Mouse (Mus musculus) gastrocnemius, adult 18-20 months (tissue): ENCODE measurements around the gene Prr5l. TPM values are rescaled to one million over a fixed set of nuclear protein-coding genes. Genes with fewer than 3 reads are reported as not detected.

Experiments
- DNase-seq: peaks from one replicate; pipeline ENCODE4 v3.0.0; 2021; ENCODE audit warnings: low spot score
- total RNA-seq, 2 experiments: library from RNA; stranded (reverse); gene quantifications; 2 replicates each; pipeline ENCODE4 v1.2.3; 2021

The Prr5l gene
- total RNA-seq, 2 experiments from 2014 or later, result 0.16 to 0.19 TPM

DNA sequence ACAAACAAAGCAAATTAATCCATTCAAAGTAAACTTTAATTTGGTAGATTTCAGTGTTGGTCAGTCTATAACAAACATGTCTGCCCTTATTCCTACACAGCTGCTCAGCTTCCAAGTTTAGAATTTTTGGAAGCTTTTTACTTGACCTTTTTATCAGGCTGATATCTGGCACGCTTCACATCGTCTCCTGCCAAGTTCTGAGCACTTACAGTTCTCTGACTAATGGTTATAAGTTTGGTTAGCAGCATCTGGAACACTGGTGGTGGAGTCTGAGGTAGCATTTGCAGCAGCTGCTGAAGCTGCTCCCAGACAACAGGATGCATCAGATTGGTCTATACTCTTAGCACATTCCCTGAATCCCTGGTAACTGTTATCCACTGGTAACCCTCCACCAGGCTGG, 1.5 kb upstream of the Prr5l start:
- peak; percentile 21 for DNase-seq

DNA sequence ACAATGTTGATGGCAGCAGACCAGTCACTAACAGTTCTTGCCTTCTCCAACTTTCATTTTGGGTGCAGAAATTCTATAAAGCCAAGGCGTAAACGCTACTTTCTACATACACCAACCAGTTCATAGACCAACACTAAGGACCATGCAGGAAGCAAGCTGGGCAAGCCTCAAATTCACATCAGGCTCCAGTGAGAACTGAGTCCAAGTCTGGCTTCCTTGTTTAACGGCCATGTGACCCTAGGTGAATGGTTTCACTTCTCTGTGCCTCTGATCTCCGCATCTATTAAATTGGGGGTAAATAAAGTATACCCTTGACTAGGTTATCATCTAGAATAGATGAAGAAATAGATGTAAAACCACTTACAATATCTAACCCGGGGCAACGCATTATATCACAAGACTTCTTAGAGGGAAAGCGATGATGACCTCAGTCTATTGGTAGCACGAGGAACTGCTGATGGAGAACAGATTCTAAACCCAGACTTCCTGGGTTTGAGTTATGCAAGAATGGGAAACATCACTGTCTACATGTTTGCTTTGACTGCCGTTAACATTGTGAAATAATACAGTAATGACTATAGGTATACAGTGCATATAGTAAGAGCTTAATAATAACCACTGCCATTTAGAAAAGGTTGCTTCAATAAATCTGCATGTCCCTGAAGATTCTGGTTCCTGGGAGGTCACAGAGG, 1.2 kb downstream of the Prr5l start:
- DNase-seq, result no peak

DNA sequence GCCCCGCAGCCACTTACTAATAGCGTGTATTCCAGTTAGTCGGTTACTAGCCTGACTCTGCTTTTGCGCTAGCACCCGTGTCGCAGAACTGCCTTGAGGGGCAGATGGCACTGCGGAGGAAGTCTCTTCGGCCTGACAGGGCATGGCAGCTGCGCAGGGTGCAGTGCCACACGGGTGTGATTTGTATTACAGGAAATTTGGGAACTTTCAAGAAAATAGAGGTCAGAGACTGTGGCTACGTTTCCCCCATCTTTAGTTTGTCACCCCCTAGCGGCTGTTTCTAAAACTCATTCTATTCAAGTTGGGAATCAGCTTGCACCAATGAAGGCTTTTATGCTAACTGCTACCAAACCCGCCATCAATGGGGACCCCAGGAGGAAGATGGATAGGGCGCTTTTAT, 11.6 kb downstream of the Prr5l start:
- peak; percentile 50 for DNase-seq

DNA sequence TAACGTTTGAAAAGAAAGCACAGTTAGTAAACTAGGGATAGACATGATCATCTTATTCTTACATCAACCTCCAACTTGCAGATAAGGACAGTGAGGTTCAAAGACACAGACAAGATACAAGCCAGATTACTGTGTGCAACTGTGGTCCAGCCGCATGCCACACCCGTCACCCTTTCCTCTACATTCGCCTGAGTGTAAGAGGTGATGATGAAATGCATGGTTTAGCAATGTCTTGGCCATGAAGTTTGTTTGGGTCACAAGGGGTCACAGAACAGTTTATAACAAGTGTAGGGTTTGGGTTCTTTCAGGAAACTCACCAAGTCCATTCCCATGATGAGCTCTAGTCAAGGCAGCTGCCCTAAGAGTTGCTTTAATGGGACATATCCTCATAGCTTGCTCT, 14.1 kb downstream of the Prr5l start:
- no peak for DNase-seq

DNA sequence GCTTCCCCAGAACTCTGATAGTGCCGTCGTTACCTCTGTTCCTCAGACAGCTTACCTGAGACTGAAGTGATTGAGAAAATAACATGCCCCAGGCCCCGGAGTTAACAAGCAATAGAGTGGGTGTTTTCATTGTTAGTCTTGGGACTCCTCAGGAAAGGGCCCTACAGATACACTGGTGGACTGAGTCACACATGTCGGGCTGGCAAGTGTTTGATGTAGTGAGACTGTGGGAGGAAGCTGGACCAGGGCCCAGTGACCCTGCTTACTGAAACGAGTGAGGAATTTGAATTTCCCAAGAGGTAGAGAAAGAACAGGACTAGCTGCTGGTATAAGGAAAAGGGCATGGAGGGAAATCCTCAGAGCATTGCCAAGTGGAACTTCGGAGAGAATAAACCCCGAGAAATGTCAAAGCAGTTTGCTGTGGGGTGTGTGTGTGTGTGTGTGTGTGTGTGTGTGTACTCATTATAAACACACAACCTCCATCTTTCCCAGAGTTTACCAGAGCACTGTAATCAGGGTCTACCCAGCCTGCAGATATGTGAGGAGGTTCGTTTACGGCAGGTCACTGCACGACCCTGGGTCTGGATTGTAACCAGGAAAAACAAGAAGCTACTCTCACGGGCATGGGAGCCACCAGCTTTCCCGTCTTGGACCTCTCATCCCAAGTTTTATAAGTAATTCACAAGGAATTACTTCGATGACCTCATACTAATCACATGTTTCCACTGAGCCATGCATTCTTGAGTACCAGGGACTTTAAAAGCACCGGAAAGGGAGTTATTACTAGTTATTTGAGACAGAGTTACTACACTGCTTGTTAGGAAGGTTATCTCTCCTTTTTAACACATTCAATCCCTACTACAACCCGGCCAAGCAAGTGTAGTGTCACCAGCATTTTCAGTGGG, 20.4 kb downstream of the Prr5l start:
- DNase-seq, result no peak

DNA sequence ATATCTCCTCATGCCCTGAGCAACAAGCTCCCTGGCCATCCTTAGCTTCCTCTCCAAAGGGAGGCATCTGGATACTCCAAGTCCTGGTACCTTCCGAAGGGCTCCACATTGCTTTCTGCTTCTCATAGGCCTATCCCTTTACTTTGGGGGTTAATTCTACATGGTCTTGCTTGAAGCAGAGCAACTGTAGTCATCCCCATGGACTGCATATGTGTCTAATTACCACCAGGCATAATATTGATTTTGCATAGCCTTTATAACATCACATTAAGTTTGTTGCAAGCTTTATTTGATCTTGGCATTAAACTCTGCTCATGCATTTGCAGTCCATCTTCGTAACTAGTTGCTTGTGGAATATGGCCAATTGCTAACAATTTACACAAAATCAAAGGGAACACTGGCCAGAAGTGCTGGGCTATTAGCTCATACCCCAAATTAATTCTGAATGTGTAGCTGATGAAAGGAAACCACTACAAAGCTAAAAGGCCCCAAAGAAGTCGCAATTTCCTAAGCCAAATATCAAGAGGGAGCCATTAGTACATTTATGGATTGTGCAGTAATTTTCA, 21.8 kb downstream of the Prr5l start:
- no peak for DNase-seq

DNA sequence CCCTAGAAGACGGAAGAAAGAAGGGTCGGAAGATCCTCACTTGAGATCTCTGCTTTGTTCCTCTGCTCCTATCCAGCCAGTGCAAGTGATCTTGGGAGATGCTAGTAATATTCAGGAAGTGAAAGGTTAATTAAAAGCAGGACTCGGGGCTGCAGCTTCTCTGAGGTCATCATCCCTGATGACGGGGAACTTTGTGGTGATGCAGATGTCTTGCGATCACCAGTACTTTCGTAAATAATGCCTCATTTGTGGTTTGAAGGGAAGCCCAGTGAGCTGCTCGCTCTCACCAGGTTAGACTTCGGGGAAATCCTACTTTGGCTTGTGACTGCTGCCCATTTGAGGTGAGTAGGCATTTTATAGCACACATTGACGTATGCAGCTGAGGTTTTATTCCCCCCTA, 26.7 kb downstream of the Prr5l start:
- no peak for DNase-seq

DNA sequence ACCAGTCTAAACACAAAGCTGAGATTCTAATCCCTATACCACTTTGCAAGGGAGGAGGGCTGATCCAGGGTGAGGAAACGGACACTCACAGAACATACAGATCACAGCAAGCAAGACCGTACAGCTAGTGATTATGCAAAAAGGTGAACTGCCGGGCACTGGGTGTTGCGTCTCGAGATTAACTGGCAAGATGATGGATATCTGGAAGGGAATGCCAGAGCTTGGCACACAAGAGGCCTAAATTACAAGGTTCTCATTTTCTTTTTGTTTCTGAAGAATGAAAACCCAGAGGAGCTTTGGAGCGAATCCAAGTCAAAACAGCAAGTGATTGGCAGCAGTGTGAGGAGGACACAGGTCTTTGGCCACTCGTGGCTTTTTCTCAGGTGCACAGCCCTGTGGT, 28.0 kb downstream of the Prr5l start:
- no peak for DNase-seq

DNA sequence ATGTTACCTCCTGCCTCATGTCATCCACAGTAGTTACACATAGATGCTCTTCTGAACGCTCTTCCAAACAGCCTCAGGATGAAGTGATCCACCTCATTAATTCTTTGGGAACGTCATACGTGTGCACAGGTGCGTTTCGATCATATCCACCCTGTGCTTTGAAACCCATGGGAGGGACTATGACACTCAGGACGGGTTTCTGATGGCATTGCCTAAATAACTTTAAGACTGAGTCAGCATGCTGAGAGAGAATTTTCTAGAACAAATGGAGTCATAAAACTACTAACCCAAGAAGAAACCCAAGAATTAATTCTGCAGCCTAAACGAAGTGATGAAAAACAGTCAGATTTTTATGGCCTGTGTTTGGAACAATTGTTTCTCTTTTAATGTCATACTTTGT, 40.1 kb downstream of the Prr5l start:
- no peak for DNase-seq

DNA sequence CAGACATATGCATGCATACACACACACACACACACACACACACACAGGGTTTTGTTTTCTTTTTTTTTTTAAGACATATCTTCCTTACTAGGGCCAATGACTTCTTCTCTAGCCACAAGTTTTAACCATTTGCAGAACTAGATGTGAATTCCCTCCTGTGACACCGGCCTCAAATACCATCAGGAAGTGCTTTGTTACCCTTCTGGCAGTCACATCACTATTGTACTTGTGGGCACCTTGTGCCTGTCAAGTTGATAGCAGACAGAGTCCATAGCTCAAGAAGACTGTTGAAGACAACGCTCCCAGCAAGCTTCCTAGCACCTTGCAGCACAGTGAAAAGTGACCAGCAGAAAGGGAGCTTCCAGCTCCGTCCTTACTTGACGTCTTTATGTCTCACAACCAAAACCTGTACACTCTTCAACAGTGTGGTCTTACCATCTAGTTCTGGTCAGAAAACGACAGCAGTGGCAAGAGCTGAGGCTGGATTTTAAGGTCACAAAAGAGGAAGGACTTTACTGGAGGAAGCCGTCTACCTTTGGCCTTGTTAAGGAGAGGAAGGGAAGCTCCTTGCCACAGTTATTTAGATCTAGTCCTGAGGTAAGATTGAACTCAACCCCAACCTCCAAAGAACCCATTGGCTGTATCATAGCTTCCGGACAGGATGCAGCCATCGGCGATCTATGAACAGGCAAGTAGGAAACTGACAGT, 47.9 kb downstream of the Prr5l start:
- no peak for DNase-seq

DNA sequence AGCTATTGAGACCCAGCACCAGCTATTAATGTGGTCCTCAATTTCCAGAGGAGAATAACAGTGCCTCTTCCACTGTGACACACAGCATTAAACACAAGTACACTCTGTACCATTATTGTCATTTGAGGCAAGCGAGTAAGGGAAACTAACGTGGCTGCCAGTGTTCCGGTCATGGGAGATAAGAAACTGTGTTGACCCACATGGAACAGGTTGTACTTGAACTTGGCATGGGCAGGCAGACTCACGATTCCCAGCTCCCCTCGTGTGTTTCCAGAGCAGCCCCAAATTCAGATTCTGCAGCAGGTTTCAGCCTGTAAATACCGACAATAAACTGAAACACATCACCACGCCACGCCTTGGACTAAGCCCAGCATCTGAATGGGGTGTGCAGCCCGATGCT, 50.5 kb downstream of the Prr5l start:
- DNase-seq, result no peak

DNA sequence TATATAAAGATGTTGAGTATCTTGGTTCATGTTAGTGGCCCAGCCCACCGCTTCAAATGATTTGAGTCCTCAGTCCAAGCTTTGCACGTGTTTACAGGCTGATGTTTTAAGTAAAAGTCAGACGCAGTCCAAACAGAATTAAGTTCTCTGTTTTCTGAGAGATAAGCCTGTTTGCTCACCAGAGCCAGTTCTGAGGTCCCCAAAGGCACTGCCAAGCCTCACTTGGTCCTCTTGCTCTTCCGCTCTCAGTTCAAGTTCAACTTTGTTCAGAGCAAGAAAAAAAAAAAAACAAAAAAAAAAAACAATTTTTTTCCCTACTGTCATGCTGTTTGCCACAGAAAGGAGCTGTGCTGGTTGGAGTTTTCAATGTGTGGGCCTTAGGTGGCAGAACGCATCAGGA, 51.0 kb downstream of the Prr5l start:
- DNase-seq, result no peak

DNA sequence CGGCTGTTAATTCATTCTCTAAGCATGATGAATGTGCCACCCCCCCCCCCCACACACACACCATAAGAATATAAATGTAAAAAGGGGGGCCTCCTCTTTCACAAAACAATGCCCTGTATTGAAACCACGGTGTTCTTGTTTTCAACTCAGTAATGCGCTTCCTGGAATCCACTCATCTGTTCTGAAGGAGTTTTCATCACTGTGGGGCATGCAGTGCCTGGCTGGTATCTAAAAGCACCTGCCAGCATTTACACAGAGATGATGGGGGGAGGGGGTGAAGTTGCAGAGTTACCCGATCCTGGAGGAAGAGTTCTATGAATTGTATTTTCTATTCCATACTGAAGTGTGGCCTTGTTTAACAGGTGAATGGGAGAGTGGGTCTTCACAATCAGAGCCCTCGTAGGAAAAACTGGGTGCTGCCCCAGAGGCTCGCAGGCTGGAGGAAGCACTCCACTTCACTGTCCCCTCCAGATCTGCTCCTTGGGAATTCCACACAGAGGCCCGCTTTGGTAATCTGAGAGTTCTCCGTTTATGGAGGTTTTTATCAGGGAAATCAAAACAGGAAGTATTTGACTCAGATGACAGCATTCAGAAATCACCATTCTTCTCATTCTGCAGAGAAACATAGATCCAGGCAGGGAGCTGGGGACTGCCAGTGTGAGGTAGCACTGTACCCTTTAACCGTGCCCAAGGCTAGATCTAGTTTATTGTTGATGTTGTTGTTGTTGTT, 52.5 kb downstream of the Prr5l start:
- no peak for DNase-seq

DNA sequence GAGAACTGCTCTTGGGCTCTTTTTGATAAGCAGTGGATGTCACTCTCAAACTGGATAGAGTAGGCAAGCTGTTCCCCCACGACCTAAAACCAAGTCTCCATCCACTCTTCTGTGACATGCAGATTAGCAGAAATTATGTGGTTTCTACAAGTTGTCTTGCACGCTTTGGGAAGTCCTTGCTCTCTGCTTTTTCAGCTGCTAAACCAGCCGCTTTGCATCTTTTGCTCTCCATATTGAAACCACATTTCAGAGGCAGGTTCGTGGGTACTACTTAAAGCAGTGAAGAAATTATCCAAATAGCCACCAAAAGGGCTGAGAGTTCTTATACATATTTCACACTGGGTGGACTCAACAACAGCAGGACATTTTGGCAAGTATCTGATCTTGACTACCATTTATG, 53.8 kb downstream of the Prr5l start:
- no peak for DNase-seq

DNA sequence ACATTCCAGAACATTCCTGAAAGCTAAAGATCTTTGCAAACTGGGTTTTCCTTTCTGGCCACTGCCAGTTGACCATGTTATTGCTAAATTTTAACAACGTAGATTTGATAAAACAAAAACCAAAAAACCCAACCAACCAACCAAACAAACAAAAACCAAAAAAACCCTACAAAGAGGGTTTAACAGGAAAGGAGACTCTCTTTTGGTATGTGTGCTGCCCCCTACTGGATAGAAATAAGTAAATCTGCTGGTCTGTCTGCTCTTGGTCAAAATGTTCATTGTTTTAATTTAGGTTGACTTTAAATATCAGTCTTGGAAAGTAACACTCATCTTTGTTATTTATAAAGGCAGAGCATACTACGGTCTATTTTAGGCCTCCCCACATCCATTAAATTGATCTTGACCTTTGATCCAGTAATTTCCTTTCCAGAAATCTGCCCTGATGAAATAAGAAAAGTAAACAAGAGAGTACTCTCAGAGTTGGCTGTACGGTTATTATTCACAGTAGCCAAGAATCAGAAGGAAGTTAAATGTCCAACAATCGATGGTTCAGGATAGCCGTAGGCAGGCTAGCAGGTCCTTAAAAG, 54.7 kb downstream of the Prr5l start:
- DNase-seq, result peak; percentile 24

DNA sequence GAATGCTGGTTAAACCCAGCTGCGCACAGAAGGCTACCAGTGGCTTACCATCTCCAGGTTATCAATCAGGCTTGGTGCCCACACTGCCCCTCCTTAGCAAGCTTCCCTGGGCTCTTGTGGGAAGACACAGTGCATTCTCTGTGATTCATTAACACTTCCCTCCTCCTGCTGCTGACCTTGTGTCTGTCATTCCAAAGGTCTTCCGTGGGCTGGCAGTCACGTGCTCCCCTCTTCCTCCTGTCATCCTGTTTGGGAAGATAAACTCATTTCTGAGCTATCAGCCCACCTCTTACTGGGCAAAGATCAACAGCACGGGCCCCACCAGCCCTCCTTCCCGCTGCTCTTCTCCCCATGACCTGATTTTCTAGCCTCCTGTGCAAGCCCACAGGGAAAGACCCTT, 55.2 kb downstream of the Prr5l start:
- DNase-seq, result no peak

DNA sequence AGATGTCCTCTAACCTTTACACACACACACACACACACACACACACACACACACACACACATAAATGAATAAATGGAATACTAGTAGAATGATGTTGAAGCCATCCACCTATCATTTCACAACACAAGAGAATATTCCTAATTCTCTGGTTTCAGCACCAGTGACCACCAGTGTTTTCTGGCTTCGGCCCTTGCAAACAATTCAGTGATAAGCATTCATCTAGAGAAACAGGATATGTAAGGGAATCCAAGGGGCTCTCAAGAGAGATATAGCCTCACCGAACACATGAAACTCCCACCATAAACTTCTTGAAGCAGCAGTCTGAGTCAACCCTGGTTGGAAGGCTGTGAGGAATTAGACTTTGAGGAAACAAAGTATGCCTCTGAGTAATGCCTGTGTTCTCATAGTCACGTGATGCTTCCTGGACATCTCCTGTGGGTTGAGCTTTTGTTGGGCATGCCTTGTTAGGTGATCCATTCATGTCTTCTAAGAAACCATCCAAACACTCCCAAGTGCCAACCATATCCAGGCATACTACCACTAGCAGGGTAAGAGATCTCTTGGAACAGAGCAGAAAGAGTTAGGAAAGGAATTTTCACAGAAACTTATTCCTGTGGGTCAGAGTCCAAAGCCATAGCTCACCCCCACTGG, 55.8 kb downstream of the Prr5l start:
- DNase-seq, result no peak

DNA sequence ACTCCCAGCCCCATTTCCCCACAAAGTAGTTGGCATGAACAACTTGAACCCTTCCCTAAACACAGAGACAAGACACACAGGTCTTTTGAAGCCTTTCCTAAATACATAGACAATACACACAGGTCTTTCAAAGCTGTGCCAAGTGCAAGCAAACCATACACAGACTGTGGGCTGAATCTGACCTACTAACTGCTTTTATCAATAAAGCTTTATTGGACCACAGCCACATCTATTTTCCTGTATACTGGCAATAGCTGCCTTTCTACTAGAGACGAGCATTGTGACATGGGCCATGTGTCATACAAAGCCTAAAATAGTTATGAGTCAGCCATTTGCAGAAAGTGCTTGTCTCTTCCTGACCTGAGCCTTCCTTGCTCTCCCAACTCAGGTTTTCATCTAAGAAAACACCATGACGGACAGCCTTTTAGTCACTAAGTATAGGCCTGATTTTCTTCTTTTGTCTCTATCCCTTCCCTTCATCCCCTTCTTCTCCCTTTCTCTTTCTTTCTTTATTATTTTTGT, 56.6 kb downstream of the Prr5l start:
- DNase-seq, result no peak

DNA sequence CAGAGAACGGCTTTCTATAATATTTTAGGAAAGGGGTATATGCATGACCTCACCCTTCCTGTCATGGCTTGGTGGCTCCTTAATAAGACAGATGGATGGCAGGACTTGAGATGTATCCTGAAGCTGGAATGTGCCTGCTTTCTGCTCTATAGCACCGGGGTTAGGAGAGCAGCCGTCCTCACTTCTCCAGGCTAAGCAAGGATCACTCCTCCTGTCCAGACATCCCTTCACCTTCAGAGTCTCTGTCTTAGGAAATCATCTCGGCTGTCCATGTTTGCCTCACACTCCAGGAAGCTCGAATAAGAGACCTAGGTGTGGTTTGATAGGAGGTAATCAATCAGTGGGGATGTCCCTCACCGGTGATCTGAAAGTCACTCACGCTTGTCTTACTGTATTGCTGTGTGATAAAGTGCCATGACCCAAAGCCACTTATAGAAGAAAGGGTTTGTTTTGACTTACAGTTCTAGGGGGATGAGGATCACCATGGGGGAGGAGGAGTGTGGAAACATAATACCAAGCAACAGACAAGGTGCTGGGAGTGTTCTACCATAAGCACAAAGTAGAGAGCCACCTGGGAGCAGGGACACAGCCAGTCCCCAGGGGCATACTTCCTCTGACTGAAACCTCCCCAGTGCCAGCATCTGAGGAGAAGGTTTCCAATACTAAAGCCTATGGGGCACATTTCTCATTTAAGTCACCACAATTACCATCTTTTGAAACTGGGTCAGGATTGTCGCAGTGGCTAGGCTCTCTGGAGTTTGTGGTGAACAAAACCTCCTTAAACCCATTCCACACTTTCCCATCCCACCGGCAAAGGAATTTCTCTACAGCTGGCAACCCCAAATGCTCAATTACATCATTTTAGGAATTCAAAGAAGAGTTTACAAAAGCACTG, 57.4 kb downstream of the Prr5l start:
- DNase-seq, result no peak
